Mouse (Mus musculus) cerebellum, postnatal 10 days (tissue): ENCODE results near the gene Nck1.

ENCODE experiments used
- DNase-seq, 2 experiments: peaks; one replicate each; pipeline ENCODE4 v3.0.0; 2021; ENCODE audit warnings: mixed read lengths in 2 of 2

Nck1 gene

GRCm38 (mm10) chr9:100468151-100468550 is 77.8 kb downstream of the Nck1 start:
- no peak for DNase-seq

- peak; percentile 94 to 95 for DNase-seq
Observed at GRCm38 (mm10) chr9:100467653-100468052, 78.3 kb downstream of the Nck1 start.

GRCm38 (mm10) chr9:100466743-100467142 is 79.2 kb downstream of the Nck1 start:
- peak; percentile 93 to 95 for DNase-seq

GRCm38 (mm10) chr9:100465988-100466387 is 79.9 kb downstream of the Nck1 start:
- peak; percentile 85 to 90 for DNase-seq

- DNase-seq, result no peak
Observed at GRCm38 (mm10) chr9:100465380-100465779, 80.6 kb downstream of the Nck1 start.

GRCm38 (mm10) chr9:100463771-100464170 is 82.2 kb downstream of the Nck1 start:
- DNase-seq, result no peak

GRCm38 (mm10) chr9:100462098-100462497 is 83.8 kb downstream of the Nck1 start:
- no peak for DNase-seq

- peak; percentile 87 to 93 for DNase-seq
Observed at GRCm38 (mm10) chr9:100461671-100462070, 84.3 kb downstream of the Nck1 start.

GRCm38 (mm10) chr9:100460203-100460602 is 85.7 kb downstream of the Nck1 start:
- DNase-seq, result no peak

- no peak for DNase-seq
Observed at GRCm38 (mm10) chr9:100457971-100458681, 87.8 kb downstream of the Nck1 start.

GRCm38 (mm10) chr9:100454664-100454993 is 91.3 kb downstream of the Nck1 start:
- DNase-seq, result no peak

GRCm38 (mm10) chr9:100453944-100454663 is 91.8 kb downstream of the Nck1 start:
- peak; percentile 94 to 96 for DNase-seq

- no peak for DNase-seq
Observed at GRCm38 (mm10) chr9:100452432-100452831, 93.5 kb downstream of the Nck1 start.

- peak; percentile 93 to 96 for DNase-seq
Observed at GRCm38 (mm10) chr9:100446059-100446686, 99.8 kb downstream of the Nck1 start.
